Mouse (Mus musculus) frontal cortex, postnatal 14 days (tissue): ENCODE measurements around the gene Apold1.

Experiments used
- DNase-seq, 2 experiments: peaks; one replicate each; pipeline ENCODE4 v3.0.0; 2022; ENCODE audit warnings: low spot score in 2 of 2

Gene Apold1

DNA sequence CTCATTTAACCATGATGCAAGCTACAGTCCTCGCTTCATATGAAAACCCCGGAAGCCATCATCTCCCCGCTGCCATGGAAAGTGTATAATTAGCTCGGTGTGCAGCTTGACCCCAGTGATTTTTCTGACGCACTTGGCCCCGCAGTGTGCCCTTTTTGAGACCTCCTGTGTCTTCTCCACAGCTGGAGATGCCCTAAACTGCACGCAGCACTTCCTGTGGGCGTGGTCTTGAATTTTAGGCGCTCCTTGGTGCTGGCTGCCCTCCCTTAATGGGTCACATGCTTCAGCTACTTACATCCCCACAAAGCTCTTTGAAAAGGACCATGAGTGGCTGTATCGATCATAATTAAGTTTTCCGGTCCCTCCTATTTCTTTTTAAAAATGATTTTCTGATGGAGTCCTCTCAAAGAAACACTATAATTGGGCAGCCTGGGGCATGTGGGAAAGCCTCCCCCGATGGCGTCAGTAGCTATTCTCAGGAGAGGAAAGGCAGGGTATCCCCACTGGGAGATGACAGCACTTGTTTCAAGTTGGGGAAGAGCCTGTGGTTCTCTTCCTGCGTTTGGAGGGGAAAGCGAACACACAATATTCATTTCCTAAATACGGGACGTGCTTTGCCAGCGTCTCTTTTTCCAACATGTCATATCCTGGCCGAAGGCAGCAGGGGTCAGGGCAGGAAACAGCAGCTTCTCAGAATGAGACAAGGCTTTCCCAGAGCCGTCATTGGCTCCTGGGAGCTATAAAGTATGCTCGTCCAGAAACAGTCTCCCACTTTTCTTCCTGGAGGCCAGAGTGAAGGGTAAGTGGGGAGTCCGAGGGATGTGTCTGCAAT is at the start of gene Apold1:
TSS of gene Apold1 (plus strand) at position 488 of the 832 bp plus-strand sequence.
- no peak for DNase-seq

DNA sequence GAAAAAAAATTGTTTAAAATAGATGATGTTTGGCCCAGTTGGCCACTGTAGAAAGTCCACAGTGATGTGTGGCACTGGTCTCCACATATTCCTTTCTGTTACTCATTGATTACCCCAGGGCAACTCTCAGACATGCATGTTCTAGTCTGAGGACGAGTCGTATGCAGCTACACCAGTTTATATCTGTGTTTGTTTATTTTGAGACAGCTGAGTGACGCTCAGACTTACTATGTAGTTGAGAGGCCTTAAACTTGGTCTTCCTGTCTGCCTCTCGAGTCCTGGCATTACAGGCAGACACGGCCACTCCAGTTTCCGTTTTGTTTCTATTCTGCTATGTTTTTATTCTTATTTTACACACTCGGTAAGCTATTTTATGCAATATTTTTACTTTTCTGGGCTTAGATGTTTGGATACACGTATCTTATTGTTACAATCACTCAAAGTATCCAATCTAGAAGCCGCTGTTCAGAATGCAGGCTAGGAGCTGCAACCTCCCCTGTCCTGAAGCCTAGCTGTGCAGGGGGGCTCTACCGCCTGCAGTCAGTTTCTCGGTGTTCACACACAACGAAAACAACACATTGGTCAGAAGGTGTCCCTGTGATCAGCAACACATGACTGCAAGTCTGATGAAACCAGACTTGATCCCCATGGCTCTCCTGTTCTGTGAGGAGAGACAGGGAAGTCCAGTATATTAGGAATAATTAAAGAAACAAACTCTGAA is 48.9 kb upstream of the Apold1 start:
- no peak for DNase-seq

DNA sequence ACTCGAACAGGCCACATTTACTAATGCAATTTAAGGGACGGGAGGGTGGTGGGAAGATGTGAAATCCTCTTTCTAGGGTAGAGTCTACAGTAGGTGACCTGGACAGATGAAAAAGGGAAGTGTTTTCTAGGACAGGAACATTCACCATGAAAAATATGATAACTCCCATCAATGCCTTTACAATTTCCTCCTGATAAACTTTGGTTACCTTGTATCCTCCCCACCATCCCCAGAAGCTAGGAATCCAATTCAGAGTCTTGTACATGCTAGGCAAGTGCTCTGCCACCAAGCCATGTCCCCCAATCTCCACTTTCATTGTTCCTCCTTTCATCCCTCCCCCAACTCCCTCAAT is 48.3 kb upstream of the Apold1 start:
- DNase-seq: no peak

DNA sequence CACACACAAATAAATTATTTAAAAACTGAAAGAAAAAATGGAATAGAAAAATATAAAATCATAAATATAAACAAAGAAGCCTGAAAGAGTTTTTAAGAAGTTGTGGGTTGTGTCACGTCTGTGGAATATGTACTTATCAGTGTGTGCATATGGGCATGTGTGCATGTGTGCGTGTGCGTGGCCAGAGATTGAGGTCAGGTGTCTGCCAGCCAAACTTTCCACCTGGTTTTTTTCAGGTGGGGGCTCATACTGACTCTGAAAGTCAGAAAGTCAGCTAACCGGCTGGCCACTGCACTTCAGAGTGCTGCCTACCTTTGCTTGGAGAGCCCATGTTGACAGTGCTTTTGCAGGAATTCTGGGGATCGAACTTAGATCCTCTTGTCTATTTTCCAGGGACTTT is 47.2 kb upstream of the Apold1 start:
- no peak for DNase-seq

DNA sequence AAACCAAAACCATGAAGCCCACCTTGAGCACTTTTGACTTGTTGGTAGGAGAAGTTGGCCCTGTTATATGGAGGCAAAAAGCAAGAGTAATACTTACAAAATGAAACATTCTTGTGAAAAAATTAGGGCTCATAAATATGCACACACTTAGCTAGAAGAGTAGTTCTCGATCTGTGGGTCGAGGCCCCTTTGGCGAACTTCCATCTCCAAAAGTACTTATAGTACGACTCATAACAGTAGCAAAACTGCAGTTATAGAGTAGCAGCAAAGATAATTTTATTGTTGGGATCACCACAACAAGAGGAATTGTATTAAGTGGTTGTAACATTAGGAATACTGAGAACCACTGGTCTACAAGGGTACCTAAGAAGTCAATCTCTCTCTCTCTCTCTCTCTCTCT is 41.7 kb upstream of the Apold1 start:
- no peak for DNase-seq

DNA sequence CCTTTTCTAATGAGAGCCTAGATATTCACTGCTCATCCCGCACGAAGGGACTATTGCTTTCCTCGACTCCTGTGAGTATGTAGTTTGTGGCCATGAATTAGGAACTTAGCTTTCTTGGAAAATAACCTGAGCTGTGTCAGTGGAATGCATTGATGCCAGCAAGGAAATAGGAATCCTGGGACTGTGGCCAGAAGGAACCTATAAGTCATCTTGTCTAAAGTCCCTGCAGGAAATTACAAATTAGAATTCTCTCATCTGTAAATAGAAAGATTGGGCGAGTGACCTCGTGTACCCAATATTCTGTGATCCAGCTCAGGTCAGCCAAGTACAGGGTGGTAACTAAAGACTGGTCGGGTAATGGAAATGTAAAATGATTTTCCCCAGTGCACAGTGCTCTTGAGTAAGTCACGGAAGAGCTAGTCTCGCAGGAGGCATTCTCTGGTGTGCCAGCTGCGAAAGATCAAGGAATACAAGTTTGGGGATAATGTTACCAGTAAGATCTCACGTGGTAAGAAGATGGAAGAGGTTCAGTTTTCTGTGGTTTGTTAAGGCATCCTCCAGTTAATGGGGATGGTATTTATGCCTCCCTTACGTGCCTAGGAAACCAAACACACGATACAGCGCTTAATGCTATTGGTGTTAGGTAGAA is 37.6 kb upstream of the Apold1 start:
- DNase-seq: no peak

DNA sequence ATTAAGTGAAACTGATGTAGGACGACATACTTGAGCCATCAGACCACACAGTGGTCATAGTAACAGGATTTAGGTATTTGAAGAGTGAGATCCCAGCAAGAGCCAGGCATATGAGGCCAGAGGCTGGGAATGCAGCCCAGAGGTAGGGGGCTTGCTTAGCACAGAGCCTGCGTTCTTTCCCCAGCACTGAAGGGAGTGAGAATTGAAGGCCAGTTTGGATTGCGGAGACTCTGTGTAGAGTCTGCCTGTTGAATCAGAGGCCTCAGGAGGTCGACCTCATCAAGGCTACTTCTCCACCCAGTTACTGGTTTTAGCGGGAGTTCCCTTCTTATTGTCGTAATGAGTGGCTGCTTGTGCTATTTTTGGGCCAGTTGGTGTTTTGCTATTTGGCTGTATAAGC is 35.5 kb upstream of the Apold1 start:
- no peak for DNase-seq

DNA sequence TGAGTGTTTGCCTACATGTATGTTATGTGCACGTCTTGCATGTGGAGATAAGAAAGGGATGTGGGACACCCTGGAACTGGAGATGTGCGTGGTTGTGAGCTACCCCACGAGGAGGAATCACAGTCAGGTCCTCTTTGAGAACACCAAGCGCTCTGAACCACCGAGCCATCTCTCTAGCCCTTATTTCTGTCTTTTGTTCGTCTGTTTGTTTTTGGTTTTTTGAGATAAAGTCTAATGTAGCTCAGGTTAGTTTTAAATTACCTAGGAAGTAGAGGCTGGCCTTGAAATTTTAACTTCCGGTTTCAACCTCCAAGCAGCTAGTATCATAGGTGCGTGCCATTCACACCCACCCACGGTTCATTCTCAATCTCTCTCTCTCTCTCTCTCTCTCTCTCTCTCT is 34.7 kb upstream of the Apold1 start:
- DNase-seq: no peak

DNA sequence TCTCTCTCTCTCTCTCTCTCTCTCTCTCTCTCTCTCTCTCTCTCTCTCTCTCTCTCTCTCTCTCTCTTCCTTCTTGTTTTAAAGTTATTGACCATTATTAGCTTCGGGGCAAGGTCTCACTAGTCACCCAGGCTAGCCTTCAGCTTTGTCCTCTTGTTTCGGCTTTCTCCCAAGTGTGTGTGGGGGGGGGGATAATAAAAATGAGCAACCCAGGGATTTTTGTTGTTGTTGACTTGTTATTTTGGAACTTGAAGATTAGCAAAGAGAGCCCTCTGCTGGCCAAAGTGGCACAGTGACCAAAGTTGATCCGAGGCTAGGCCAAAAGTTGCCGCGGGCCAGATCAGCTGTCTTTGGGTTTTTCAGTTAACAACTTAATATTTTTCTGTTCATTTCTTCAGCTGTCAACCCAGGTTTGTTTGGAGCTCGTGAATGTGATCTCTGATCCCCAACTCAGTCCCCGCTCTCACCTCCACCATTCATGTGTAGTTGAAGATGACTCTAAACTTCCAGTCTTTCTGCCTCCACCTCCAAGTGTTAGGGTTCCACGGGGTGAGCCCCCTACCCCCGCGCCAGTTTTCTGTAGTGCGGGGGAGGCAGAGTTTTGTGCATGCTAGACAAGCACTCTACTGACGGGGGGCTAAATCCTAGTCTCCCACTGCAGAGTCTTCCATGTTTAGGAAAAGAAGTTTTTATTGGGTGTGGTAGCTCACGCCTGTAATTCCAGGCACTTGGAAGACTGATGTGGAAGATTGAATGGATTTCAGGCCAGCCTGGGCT is 34.0 kb upstream of the Apold1 start:
- peak; percentile 17 to 40 for DNase-seq

DNA sequence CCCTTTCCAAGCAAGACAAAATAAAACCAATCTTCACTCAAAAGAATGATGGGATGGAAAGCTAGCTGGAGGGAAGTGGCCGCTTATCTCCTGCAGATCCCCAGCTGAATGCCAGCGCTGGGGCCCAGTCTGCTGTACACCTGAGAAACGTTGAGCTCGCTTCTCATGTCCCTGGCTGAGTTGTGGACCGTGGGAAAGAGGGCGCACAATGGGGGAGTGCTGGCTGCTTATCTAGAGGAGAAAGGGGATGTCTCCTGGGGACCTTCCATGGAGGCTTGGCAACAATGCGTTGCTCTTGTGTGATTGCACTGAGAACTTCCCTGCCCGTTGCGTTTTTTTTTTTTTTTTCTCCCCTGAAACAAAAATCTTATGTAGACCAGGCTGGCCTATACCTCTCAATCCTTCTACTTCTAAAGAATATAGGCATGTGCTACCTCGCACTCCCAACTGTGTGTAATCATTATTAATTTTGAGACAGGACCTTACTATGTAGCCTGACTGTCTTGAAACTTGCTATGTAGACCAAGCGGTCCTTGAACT is 32.9 kb upstream of the Apold1 start:
- no peak for DNase-seq

DNA sequence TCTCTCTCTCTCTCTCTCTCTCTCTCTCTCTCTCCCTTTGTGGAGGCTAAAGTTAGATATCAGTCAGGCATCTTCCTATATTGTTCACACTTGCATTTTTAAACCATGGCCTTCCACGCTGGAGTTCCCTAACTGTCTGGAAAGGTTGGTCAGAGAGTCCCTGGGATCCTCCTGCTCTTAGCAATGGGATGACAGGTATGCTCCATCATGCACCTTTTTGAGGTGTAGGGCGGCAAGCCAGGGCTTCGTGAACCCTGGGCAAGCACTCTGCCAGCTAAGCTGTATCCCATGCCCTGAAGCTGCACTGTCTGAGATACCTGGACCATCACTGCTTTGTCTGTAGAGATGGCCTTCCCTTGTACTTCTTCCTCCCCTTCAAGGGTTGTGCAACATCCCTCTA is 32.3 kb upstream of the Apold1 start:
- no peak for DNase-seq

DNA sequence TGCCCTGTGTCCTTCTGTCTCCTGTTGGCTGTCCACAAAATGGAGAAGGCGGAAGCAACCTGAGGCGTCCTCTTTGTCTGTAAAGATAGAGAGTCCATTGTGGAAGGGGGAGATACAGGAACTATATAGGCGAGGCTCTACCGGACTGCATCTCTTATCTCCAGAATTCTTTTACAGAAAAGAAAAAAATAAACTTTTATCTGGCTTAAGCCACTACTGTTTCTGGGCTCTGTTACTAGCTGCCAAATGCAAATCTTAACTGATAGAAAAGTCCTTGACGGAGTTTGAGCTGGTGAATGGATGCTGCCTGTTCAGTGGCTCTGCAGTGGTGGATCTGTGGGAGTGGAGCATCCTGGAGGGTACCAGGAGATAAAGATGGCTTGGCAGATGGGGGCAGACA is 30.2 kb upstream of the Apold1 start:
- no peak for DNase-seq

DNA sequence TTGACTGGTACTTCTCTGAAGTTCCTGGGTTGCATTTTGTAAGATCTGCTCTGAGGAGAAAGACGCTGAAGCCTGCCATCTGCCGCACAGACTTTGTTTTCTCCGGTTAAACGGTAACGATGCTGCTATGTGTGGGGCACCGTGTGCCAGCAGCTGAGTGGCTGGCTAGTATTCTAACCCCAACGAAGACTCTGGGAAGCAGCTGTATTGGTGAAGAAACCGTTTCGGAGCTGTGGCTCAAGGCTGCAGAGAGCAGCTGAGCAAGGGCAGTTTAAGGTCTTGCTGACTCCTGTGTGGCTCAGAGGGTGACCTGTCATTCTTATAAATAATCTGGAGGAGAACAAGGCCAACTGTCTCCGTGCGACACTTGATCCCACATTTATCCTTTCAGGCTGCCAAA is 27.5 kb upstream of the Apold1 start:
- no peak for DNase-seq

DNA sequence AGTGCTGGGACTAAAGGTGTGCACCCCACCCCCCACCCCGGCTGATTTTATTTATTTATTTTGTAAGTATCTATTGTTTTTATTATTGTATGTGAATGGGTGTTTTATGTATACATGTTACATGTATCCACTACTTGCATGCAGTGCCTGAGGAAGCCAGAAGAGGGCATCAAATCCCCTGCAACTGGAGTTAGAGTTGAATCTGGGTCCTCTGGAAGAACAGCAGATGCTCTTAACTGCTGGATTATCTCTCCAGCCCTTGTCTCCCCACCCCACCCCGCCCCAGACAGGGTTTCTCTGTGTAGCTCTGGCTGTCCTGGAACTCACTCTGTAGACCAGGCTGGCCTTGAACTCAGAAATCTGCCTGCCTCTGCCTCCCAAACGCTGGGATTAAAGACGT is 25.1 kb upstream of the Apold1 start:
- no peak for DNase-seq

DNA sequence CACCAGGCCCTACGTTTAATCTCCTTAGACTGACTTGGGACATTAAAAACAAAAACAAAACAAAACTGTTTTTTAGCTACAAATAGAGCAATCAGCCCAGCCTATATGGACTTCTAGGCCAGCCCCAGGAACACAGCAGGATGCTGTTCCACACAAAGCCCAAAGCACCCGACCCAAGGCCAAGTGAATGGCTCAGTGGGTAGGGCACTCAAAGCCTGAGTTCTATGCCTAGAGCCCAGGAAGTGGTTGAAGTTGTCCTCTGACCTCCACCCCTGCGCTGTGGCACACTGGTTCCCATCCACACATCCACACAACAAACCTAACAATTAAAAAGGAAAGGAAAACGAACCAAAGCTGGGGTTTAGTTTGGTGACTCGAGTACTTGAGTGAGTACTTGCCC is 20.2 kb upstream of the Apold1 start:
- no peak for DNase-seq

DNA sequence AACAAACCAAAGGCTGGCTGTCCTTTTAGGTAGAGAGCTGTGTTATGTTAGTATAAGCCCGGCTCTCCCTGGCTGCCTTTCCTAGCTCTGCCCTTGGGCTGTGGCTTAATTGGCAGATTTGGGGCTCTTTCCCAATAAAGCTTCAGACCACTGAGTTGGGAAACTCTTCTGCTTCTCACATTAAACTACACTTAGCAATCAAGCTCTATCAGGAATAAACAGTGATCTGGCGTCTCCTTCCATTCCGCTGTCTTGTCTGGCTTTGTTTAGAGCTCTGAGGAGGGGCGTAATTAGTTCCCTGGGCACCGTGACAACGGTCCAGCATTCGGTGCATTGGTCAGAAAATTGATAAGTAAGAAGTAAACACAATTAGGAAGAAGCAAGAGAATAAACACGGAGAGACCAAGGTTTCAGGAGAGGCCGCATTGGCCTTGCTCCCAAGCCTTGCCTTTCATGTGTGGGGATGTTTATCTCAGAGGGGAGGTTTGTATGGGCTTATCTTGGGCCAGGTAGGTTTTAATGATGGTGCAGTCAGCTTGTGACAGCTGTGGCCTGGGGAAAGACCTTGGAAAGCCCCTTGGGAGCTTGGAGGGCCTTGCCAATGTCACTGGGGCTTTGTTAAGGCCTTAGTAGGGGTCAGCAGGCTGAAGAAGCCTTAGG is 19.5 kb upstream of the Apold1 start:
- DNase-seq: no peak

DNA sequence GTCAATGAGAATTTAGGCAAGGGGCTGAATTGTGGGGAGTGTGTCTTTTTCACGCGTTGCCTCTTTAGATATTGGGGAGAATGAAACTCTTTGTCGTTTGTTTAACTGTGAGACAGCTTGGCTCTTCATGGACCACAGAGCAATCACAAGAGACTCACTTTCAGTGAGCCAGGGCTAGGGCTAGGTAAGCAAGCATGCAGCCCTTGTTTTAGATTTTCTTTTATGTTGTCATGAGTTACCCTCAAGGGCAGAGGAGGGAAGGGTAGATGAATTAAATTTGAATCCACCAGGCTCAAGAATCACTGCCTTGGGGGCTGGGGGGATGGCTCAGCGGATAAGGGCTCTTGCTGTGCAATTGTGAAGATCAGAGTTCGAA is 19.0 kb upstream of the Apold1 start:
- DNase-seq: no peak

DNA sequence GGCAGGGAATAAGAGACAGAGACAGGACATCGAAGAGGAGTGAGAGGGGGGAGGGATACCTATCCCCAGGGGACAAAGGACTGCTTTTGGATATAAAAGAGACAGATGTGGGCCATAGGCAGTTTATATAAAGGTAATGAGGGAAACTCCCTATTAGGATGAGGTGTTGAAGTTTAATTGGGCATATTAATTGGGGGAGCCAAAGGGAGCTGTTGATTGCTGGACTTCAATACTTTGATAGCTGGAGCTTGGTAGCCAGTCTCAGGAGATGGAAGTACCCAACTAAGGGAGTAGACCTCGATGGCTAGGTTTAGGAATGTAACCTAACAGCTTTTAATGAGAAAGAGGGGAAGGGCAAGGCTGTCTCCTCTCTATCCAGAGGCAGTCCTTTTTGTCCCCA is 17.6 kb upstream of the Apold1 start:
- no peak for DNase-seq

DNA sequence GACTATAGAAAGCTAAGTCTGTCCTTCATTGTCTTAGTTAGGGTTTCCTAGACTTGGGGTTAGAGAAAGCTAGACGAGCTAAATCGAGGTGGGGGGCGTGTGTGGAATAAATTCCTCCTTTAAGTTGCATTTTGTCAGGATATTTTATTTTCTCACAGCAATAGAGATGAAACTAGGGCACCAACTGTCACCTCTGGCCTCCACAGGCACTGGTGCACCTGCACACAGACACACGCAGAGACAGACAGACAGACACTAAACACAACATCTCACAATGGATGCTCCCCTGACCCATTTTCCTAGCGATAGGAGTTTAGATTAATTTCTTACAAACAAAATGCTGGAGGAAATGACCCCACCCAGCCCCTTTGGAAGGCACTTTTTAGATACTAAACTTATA is 14.8 kb upstream of the Apold1 start:
- DNase-seq: no peak

DNA sequence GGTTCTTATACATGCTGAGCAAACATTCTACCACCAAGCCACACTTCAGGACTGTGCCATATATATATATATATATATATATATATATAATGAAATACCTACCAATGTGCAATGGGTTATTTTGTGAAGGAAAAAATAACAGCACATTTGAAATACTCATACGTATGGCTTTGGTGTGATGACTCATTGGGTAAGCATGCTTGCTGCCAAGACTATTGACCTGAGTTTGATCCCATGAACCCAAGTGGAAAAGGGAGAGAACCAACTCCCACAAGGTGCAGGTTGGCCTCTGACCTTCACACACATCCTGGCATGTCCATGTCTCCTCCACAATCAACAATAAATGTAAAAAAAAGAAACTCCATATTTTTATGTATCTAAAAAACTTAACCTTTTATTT is 13.2 kb upstream of the Apold1 start:
- DNase-seq: no peak

DNA sequence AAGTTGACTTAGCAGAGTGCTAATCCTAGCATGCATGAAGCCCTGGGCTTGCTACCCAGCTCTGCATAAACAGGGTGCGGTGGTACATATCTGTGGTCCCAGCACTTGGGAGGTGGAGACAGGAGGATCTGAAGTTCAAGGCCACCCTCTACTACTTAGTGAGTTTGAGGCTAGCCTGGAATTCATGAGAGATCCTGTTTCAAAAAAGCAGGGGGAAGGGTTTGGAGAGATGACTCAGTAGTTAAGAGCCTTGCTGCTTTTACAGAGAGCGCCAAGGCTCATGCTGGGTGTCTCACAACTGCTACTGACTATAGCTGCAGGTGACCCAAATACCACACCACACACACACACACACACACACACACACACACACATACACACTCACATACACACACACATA is 12.0 kb upstream of the Apold1 start:
- no peak for DNase-seq

DNA sequence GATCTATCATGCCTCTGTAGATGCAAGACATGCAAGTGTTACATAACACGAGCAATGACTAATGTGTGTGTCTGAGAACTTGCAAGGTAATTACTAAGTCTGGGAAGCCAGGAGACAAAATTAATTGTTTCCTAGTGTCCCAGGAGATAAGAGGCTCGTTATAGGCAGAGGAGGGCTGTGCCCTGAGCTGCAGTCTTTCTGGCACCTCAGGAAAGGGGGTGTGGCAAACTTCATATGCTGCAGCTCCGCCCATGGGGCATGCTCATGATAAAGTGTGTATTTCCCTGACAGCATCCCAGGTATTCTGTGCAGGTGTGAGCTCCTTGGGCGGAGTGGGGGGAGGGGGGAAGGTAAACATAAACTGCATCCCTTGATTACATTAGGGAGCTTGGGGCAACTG is 9.4 kb upstream of the Apold1 start:
- DNase-seq: no peak
